Mouse (Mus musculus): Measurements from ENCODE around the gene Rnf135.
"Not testable (repeated sequence)": the region's sequence is repeated elsewhere in the genome, so short reads cannot be mapped to it uniquely, and the experiment has no call there.

The Rnf135 gene

DNA sequence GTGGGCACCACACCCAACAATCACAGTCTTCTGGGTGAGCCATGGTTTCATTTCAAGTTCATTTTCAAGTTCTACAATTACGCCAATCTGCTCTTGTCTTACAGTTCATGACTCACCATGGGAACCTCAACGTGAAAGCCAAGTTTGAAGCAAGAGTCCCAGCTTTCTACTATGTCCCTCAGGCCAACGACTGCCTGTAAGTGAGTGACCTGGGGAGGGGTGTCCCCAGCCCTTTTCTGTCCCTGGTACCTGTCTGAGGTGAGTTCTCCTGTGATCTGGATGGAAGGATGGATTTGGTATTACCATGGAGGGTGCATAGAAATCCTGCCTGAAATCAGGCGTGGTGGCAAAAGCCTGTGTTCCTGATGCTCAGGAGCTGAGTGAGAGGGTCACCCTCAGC lies 26.8 kb upstream of the Rnf135 start:
- intact Hi-C loops (cut with DNase I), result no loop called here

DNA sequence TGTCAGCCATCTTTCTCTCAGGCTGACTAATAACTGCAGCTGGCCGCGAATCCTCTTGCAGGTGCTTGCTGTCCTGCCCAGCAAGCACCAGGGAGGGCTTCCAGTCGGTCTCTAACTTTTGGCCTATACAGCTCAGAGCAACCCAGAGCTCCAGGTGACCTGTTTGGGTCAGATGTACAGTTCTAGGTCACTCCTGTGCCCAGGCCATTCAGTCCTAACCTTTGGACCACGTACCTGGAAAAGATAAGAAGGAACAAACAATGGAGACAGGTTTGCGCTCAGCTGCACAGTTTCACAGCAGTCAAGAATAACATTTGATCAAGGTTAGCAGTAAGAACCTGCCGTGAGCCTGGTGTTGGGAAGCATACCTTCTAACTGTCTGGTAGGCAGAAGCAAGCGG lies 24.6 kb upstream of the Rnf135 start:
- intact Hi-C loops (cut with DNase I), result no loop called here

DNA sequence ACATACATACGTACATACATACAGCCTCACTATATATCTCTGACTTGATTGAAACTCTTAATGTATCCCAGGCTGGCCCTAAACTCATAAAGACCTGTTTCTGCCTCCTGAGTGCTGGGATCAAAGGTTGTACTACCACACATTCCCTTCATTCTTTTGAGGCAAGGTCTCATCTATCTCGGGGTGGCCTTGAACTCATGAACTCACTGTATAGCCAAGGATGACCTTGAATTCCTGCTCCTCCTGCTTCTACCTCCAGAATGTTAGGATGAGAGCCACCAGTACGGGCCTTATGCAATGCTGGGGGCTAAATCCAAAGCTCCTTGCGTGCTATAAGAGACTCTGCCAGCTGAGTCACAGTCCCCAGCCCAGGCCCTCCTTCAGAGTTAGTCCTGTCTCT lies 22.6 kb upstream of the Rnf135 start:
- intact Hi-C loops (cut with DNase I), result no loop called here

DNA sequence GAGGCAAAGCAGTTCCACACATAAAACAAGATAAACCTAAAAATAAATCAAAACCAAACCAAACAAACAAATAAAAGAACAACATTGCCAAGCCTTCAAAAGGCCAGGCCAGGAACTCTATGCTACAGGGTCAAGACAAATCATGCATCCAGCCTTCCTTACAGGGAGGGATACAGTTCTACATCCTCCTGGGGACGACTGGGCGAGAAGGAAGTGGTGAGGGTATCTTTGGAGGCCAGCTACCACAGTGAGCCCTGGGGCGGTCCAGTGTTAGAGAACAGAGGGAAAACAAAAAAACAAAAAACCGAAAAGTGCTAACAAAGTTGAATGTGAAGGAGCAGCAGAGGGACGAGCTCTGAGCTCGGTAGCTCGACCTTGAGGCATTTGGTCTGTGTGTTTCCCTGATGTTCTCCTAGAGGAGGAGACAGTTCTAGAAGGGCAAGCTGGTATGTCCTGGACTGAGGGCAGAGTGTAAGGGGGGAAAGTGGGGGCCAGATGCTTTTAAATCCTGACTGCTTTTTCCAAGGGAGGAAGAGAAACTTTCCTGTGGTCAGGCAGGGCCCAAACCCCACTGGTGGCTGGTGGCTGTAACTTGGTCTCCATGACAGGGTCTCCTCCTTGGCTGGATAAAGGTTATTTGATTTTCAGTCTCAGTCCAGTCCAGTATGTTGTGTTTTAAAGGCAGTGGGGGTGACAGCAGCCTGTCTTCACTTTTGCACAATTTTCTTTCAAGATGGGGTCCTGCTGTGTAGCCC lies 20.1 kb upstream of the Rnf135 start:
- intact Hi-C loops (cut with DNase I), result no loop called here

DNA sequence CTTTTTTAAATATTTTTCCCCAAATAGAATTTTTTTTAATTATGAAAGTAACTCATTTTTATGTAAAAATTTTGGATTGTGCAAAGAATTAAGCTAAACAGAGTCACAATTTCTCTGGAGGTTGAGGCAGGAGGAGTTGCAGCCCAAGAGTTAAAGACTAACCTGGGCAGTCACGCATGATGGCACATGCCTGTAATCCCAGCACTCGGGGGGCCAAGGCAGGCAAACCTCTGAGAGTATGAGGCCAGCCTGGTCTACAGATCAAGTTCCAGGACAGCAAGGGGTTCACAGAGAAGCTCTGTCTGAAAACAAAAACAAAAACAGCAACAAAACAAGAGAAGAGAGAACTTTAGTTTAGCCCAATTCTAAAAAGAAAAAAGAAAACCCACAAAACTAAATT lies 19.4 kb upstream of the Rnf135 start:
- intact Hi-C loops (cut with DNase I), result no loop called here

DNA sequence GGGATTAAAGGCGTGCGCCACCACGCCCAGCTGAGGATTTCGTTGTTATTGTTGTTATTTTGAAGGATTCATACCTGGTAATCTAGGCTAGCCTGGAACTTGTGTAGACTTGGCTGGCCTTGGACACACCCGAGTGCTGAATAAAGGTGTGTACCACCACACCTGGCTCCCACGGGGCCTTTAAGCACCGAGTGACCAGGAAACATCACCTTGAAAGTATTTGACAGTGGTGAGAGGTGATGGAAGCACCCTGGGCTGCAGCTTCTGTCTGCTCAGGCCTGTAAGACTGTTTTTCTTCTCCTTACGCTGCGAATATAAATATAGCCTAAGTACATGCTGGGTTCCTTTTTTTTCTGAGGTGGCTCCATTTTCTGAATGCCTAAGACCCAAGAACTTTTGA lies 15.5 kb upstream of the Rnf135 start:
- intact Hi-C loops (cut with DNase I), result no loop called here

DNA sequence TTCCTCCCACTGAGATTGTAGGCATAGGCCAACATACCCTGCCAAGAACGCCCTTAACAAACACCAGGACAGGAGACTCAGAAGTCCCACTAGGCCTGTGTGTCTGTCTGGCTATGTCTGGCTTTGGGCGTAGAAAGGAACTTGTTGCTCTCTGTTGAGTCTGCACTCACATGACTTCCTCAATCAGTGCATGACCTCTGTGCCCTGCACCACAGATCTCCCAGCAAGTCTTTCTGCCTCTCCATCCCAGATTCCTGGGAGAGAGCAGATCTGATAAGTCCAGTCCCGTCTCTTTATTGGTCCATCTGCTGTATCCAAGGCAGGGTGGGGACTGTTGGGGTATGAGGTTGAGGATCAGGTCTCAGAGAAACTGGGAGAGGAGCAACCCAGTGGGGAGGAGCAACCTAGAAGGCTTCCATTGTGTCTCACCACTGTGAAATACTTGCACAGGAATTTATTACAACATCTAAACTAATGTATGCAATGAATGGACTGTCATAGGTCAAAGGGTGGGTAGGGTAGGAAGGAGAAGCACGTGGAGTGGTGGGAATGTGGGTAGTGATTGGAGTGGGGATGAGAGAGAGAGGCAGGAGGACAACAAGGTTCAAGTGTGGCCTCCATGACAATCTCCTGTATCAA lies 14.9 kb upstream of the Rnf135 start:
- intact Hi-C loops (cut with DNase I), result no loop called here

DNA sequence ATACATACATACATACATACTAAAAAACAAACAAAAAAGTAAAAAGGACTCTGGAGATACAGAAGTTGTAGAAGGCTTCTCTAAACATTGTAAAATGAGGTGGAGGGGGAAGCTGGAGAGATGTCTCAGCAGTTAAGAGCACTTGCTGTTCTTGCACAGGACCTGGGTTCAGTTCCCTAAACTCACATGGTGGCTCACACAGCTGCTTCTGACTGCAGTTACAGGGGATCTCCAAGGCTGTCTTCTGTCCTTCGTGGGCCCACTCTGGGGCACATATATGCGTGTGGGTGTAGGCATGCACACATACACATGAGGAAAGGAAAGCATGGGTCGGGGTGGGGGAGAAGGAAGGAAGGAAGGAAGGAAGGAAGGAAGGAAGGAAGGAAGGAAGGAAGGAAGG lies 14.0 kb upstream of the Rnf135 start:
- intact Hi-C loops (cut with DNase I), result no loop called here

DNA sequence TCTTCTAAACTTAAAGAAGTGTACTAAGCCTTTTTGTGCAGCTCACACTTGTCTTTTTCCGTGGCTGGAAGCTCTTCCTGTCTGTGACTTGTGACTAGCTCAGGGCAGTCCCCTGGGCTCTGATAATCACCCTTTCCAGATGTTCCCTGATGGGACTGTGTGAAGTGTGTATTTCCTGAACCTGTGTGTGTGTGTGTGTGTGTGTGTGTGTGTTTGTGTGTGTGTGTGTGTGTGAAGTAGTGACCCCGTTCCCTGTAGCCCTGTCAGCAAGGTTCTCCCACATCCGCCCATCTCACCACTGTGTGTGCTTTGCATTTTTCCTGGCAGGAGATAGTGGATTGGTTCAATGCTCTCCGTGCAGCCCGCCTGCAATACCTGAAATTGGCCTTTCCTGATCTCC lies 13.3 kb upstream of the Rnf135 start:
- intact Hi-C loops (cut with DNase I), result no loop called here

DNA sequence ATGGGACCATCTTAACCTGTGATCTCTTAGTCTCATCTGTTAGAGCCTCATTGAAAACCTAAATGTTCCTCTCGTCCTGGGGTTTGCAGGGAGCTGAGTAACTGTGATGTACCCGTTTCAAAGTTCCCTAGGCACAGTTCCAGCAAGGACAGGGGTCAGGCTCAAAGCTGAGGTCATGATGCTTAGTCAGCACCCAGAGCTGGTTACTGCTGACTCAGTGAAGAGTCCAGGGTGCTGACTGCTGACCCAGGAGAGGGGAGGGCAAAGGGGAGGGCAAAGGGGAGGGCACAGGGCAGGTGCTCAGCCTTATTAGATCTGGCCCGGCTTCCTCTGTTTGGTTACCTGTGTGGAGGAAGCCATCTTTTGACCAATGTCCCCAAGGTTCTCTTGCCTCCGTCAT lies 11.8 kb upstream of the Rnf135 start:
- intact Hi-C loops (cut with DNase I), result no loop called here

DNA sequence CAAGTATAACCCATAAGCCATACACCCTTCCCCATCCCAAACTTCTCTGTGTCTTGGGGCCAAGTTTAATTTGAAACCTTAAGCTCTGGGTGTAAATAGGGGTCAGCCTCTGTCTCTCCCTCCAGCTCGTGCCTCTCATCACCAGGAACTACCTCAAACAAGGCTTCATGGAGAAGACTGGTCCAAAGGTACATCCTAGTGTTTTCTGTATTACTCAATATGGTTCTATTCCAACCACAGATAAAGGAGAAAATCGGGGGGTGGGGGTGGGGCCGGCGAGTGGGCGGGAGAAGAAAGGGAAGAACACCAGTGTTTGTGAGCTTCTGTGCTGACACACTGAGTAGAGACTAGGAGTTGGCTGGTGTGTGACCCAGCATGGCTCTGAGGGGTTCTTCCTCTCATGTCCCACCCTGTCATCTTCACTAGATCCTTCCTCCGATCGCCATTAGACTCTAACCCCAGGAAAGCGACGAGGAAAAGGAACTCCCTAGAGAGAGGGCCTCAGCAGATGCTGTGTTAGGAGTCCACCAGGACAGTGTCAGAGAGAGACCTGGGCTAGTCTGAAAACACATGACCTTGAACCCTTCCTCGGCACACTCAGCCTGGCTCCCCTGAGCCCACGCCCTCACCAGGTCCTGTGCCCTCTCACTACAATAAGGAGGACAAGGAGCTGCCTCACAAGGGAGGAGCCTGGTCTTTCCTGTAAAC lies 9.5 kb upstream of the Rnf135 start:
- intact Hi-C loops (cut with DNase I), result no loop called here

DNA sequence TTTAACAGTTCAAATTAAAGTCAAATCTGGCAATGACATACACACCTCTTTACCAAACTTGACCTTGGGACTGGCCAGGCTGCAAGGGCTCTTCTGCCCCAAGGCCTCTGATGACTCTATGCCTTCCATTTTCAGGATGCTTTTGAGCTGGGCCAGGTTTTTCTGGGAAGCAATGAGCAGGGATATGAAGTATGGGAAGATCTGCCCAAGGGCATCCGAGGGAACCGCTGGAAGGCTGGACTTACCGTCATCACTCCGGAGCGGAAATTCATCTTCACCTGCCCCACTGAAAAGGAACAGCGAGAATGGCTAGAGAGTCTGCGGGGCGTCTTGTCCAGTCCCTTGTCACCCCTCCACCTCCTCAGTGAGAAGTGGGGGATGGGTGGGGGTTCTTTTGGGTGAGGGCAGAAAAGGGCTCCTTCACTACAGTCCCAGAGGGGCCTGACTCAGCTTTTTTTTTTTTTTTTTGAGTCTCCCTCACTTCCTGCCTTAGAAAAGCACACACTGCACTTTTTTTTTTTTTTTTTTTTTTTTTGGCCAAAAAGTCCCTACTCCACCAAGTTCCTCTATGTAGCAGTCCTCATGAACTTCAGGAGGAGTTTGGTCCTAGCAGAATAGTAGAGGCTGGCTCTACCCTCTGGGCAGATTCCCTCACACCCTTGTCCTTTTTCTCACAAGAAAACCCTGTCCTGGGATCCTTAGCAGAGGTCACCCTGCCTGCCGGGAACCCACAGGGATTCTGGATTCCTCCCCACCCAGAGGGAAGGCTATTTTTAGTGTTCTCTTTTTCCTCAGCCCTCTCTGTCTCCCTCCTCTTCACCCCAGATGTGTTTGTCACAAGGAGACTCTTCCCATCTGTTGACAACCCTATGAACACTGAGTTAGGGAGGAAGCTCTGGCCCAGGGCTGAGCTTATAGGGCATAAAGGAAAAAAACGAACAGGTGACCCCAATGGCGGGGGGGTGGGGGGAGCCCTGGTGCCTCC lies 6.4 kb upstream of the Rnf135 start:
- intact Hi-C loops (cut with DNase I), result no loop called here

DNA sequence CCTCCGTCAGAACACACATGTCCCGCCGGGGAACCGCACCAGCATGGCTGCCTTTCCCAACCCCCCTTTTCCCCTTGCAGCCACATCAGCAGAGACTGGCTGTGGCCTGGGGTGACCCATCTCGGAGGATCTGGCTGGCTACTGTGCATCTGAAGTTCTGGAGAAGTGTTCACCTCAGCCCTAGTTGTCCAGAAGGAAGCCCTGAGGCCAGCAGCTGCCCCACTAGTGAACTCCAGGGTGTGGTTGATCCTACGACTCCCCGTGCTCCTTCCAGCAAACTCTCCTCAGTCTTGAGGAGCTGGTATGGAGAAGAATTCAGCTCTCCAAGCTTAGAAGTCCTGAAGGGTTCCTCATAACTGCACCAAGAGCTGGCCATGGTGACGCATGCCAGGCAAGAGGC lies 5.3 kb upstream of the Rnf135 start:
- intact Hi-C loops (cut with DNase I), result no loop called here

DNA sequence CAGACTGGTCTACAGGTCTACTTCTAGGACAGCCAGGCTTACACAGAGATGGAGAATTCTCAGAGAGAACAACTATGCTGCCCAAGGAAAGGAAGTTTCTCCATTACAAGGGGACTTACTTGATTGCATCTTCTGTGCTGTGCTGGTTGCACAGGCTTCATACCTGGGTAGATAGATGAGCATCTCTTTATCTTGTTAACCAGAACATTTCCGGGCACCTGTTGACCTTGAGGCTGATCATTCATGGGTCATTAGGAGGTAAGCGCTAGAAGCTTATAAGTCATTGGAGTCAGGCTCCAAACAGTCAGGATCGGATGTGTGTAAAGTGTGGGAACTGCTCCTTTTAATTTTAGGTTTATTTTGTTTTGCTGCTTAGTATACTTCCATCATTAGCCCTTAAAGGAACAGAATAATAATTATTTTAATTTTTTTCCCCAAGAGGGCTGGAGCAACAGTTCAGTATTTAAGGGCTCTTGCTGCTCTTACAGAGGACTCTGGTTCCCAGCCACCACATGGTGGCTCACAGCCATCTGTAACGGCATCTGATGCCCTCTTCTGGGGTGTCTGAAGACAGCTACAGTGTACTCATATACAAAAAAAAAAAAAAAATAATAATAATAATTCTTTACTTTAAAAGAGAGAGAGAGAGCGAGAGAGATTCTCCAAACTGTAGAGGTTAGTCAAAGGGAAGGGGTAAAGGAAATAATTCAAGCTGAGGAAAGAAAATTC lies 2.5 kb upstream of the Rnf135 start:
- intact Hi-C loops (cut with DNase I), result loop anchor here (5.0 kb wide), 1 partner anchor 39 kb away; the partner anchor contains the start of gene Tefm

DNA sequence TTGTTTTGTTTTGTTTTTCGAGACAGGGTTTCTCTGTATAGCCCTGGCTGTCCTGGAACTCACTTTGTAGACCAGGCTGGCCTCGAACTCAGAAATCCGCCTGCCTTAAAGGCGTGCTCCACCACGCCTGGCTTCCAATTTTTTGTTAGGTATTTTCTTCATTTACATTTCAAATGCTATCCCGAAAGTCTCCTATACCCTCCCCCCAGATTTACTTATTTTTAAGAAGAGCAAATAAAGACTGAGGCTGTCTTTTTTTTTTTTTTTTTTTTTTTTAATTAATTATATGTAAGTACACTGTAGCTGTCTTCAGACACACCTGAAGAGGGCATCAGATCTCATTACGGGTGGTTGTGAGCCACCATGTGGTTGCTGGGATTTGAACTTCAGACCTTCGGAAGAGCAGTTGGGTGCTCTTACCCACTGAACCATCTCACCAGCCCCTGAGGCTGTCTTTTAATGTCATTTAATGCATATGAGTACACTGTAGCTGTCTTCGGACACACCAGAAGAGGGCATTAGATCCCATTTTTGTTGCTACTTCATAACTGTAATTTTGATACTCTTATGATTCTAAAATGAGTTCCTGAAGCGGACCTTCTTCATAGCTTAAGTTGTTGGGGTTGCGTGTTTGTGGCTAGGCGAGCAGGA lies 472 bp upstream of the Rnf135 start:
- intact Hi-C loops (cut with DNase I), result loop anchor here (5.0 kb wide), 1 partner anchor 41 kb away; the partner anchor contains the start of gene Tefm

DNA sequence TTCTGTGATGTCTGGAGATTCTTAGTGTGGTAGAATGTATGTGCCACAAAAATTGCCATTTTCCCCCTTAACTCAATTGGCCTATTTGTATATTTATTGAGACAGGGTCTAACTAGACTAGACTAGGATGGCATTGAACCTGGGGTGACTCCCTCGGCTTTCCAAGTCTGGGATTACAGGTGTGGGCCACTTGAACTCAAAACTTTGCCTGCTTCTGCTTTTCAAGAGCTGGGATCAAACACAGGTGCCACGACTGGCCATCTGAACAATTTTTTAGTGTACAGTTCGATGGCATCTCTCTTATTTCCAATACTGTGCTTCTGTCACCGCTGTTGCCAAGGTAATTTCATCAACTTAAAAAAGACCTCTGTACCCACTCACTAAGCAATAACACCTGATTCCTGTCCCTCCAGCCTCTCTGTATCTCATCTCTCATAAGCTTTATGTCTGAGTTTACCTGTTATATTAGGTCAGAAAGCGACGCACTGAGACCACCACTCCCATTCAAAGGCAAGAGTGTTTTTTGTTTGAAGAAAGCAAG lies 950 bp downstream of the Rnf135 start:
- intact Hi-C loops (cut with DNase I), result loop anchor here (5.0 kb wide), 1 partner anchor 42 kb away; the partner anchor contains the start of gene Tefm

DNA sequence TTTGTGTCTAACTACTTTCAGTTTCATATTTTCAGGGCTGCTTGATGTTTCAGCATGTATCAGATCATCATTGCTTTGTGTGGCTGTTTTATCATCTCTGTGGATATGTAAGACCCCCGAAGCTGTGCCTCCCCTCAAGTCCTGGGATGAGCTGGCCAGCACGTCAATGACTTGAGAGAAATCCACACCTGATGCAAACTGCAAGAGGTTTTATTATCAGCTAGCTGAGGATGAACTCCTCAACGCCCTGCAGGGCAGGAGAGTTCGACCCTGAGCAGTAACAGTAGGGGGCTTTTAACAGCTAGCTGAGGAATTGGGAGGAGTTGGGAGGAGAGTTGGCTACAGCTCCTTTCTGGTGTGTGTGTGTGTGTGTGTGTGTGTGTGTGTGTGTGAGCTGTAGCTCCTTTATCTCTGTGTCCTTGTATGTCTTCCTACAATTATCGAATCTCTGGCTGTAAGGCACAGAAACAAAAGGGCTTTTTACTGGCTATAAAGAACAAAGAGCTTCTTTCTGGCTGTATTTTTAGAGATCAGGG lies 1.9 kb downstream of the Rnf135 start:
- intact Hi-C loops (cut with DNase I), result not testable (repeated sequence)

DNA sequence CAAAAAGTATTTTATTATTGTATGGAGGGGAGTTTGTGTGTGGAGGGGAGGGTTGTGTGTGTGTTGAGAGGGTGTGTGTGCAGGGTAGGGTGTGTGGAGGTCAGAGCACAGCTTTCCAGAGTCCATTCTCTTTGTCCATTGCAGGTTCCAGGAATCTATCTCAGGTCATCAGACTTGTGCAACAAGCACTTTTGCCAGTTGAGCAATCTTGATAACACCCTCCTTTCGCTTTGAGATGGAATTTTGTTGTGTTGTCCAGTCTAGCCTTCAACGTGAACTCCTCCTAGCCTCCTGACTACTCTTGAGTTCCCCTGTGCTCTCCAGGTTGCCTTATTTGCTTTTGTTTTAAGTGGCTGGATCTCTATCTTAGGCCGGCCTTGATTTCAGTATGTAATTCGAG lies 6.6 kb downstream of the Rnf135 start:
- intact Hi-C loops (cut with DNase I), result no loop called here

DNA sequence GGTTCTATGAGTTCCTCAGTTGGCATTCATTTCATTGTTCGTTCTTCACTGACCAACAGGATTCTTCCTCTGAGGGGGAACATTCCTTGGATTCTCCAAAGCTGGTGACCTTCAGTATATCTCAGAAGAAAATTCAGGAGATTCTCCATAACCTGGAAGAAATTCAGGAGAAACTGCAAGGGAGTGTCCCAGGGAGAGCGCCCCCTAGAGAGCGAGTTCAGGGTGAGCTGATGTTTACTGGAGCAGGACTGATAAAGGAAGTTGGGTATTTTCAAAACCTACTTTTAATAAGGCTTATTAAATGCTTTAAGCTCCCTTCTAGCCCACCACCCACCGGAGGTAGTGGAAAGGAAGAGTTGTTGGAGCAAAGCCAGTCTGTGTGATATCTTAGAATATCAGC lies 10.2 kb downstream of the Rnf135 start:
- intact Hi-C loops (cut with DNase I), result no loop called here

Data from adrenal gland (tissue).